Mouse (Mus musculus) ES-Bruce4 (cell line): Measurements from ENCODE around the gene Cysrt1.

Experiments
- CTCF ChIP-seq: IDR thresholded peaks from one replicate; pipeline ENCODE4 v1.8.1; 2011; ENCODE audit warnings: low read depth, low read length
- POLR2A ChIP-seq: IDR thresholded peaks from one replicate; pipeline ENCODE4 v1.8.1; 2011; ENCODE audit warnings: low read length; ENCODE audit not compliant: insufficient read depth

- TF ChIP-seq POLR2A (no peak), CTCF (no peak)
Observed at GRCm38 (mm10) chr2:25244144-25244543, 1.9 kb upstream of the Cysrt1 start.
